Mouse (Mus musculus): ENCODE results near the gene Gramd1a. TPM values are rescaled to one million over a fixed set of nuclear protein-coding genes. Genes with fewer than 3 reads are reported as not detected.
A peak's percentile ranks its signal among the peaks of the same experiment; 100 is the strongest.

The Gramd1a gene
- total and polyA plus RNA-seq, 2 experiments from 2014 or later = 178 to 244 TPM

GRCm38 (mm10) chr7:31130197-31130596 is 25.5 kb downstream of the Gramd1a start:
- H3K4me3 ChIP-seq (ENCODE audit: low read depth, low read length) = no peak overlapping the region
- TF ChIP-seq CTCF (IDR thresholded peaks at IDR 0.05; ENCODE audit: low read depth) = no peak
- no peaks in the 10 kb centered on the region for H3K9me3 ChIP-seq (ENCODE audit: low read length)
- H3K27ac ChIP-seq (ENCODE audit: low read depth, low read length) = no peak overlapping the region
- H3K4me2 ChIP-seq (ENCODE audit: low read depth) = no peak overlapping the region
- H3K4me1 ChIP-seq (ENCODE audit: insufficient read depth) = no peaks in the 10 kb centered on the region
- no peaks in the 10 kb centered on the region; the same call in 1 of the 2 replicates for H3K27me3 ChIP-seq (ENCODE audit: insufficient read depth, low read length)
- H3K9ac ChIP-seq = no peak overlapping the region
- no peak for DNase-seq
- 93% methylated on average over 7 of the region's 7 CpGs for WGBS
- ATAC-seq = no peak
- H3K36me3 ChIP-seq (ENCODE audit: insufficient read depth) = peaks cover 67% of the 10 kb centered on the region

- Histone ChIP-seq H3K4me3 (ENCODE audit: low read depth, low read length) (no peak overlapping the region), H3K4me1 (ENCODE audit: insufficient read depth) (no peaks in the 10 kb centered on the region), H3K4me2 (ENCODE audit: low read depth) (no peak overlapping the region), H3K27ac (ENCODE audit: low read depth, low read length) (no peak overlapping the region), H3K9ac (no peak overlapping the region), H3K9me3 (ENCODE audit: low read length) (no peaks in the 10 kb centered on the region), H3K27me3 (ENCODE audit: insufficient read depth, low read length) (no peaks in the 10 kb centered on the region; the same call in 1 of the 2 replicates), H3K36me3 (ENCODE audit: insufficient read depth) (peaks cover 47% of the 10 kb centered on the region)
- TF ChIP-seq CTCF (IDR thresholded peaks at IDR 0.05; ENCODE audit: low read depth) = no peak
- WGBS = 71% methylated on average over 9 of the region's 9 CpGs
- ATAC-seq (no peak), DNase-seq (no peak)
Observed at GRCm38 (mm10) chr7:31128157-31128705, 27.5 kb downstream of the Gramd1a start.

DNA sequence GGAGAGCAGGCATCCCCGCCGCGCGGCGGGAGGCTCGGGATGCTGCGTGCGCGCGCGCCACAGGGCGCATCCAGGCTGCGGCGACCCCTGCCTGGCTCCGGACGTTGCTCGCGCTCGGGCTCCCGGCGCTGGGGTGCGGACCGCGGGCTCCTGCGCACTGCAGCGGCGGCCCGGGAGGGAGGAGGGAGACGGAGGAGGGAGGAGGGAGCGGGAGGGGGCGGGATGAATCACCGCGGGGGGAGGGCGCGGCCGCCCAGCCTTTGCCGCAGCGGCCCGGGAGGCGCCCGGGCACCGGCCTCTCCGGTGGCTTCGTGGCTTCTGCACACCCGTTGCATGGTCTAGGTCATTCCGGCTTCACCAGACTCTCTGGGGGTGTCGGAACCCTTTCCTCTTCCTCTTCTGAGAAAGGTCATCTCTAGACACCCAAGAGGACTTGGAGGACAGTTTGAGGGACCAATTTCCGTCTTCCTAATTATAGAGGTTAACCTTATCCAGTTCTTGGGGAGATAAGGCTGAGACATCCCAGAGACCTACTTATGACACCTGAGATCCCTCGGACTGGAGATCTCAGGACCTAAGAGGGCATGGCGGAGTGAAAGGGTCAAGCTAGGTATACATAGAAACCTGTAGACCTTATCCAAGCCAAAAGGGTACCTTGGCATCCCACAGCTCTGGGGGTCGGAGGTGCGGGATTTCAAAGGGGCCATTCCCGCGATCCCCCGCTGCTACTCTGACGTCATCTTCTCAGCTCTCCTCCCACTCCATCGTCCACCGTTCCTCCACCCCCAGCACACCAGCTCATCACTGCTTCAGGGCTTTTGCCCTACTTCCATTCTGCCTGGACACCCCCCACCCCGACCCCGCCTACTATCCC is 28.6 kb downstream of the Gramd1a start, which contains the start of gene Scn1b:
Gene Scn1b (minus strand): TSS at position 153 of the 874 bp plus-strand sequence.
- peak within 1 kb of the TSS; percentile 65 for H3K4me3 ChIP-seq (ENCODE audit: low read depth, low read length)
- H3K9me3 ChIP-seq (ENCODE audit: low read length) = no peaks in the 10 kb centered on the region
- H3K9ac ChIP-seq = peak within 1 kb of the TSS; percentile 63
- WGBS = 1% methylated on average over 58 of the region's 60 CpGs
- H3K27ac ChIP-seq (ENCODE audit: low read depth, low read length) = peak within 1 kb of the TSS; percentile 62
- DNase-seq (peak; percentile 63), ATAC-seq (peak; percentile 63)
- H3K4me1 ChIP-seq (ENCODE audit: insufficient read depth) = no peaks in the 10 kb centered on the region
- peak within 1 kb of the TSS; percentile 90 for H3K4me2 ChIP-seq (ENCODE audit: low read depth)
- H3K27me3 ChIP-seq (ENCODE audit: insufficient read depth, low read length) = no peaks in the 10 kb centered on the region; the same call in 1 of the 2 replicates
- H3K36me3 ChIP-seq (ENCODE audit: insufficient read depth) = peaks cover 36% of the 10 kb centered on the region
- TF ChIP-seq CTCF (IDR thresholded peaks at IDR 0.05; ENCODE audit: low read depth) = no peak

DNA sequence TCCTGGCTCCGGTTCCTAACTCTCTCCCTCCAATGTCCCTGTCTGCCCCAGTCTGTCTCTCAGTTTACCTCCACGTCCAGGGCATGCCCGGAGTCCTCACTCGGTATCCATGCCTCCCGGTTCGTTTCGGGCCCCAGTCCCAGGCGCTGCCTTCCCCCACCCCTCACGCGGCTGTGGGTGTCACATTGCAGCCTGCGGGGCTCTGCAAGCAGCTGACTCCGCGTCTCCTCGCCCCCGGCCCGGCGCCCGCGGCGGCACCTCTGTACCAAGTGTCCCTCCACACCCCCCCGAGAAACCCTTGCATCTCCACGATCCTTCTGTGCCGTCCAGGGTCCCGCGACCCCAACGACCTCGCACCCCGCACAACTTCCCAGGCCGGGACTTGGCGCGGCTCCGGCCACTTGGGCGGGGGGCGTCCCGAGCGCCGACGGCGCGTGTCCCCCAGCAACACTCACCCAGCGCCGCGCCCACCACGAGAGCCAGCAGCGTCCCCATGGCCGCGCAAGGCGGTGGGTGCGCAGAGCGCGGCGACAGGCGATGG is 29.4 kb downstream of the Gramd1a start:
- WGBS = 3% methylated on average over 53 of the region's 53 CpGs
- H3K36me3 ChIP-seq (ENCODE audit: insufficient read depth) = peaks cover 28% of the 10 kb centered on the region
- H3K4me2 ChIP-seq (ENCODE audit: low read depth) = peak overlapping the region; percentile 90
- peak overlapping the region; percentile 65 for H3K4me3 ChIP-seq (ENCODE audit: low read depth, low read length)
- no peaks in the 10 kb centered on the region for H3K9me3 ChIP-seq (ENCODE audit: low read length)
- H3K4me1 ChIP-seq (ENCODE audit: insufficient read depth) = no peaks in the 10 kb centered on the region
- ATAC-seq (peak; percentile 32), DNase-seq (peak; percentile 41)
- 0 out of 2 replicates have a peak overlapping the region, but pooled peaks have one; percentile 62 for H3K27ac ChIP-seq (ENCODE audit: low read depth, low read length)
- TF ChIP-seq CTCF (IDR thresholded peaks at IDR 0.05; ENCODE audit: low read depth) = no peak
- H3K27me3 ChIP-seq (ENCODE audit: insufficient read depth, low read length) = no peaks in the 10 kb centered on the region; the same call in 1 of the 2 replicates
- H3K9ac ChIP-seq = peak overlapping the region; percentile 63

DNA sequence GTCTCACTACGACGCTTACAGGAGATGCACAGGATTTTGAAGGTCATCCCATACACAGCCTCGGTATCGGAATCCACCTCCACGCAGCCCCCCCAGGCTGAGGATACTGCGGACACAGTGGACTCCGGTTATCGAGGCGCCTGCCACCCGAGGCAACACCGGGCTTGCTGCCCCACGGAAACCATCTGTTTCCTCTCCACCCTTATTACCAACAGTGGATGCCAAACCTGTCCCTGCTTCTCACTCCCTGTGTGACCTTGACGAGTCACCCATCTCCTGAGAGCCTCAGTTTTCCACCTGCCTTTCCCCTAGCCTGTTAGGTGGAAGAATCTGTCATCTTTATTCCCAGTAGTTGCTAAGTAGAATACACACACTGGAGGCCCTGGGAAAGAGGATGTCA is 30.6 kb downstream of the Gramd1a start:
- Histone ChIP-seq H3K9me3 (ENCODE audit: low read length) (no peaks in the 10 kb centered on the region), H3K4me2 (ENCODE audit: low read depth) (no peak overlapping the region), H3K4me1 (ENCODE audit: insufficient read depth) (no peaks in the 10 kb centered on the region), H3K27me3 (ENCODE audit: insufficient read depth, low read length) (no peaks in the 10 kb centered on the region; the same call in 1 of the 2 replicates), H3K36me3 (ENCODE audit: insufficient read depth) (peaks cover 17% of the 10 kb centered on the region), H3K27ac (ENCODE audit: low read depth, low read length) (no peak overlapping the region), H3K4me3 (ENCODE audit: low read depth, low read length) (no peak overlapping the region), H3K9ac (no peak overlapping the region)
- 89% methylated on average over 13 of the region's 13 CpGs for WGBS
- DNase-seq = no peak
- no peak for ATAC-seq
- no peak for TF ChIP-seq CTCF (IDR thresholded peaks at IDR 0.05; ENCODE audit: low read depth)

- Histone ChIP-seq H3K27ac (ENCODE audit: low read depth, low read length) (no peak overlapping the region), H3K4me3 (ENCODE audit: low read depth, low read length) (no peak overlapping the region), H3K4me2 (ENCODE audit: low read depth) (no peak overlapping the region), H3K27me3 (ENCODE audit: insufficient read depth, low read length) (no peaks in the 10 kb centered on the region; the same call in 1 of the 2 replicates), H3K9ac (no peak overlapping the region), H3K9me3 (ENCODE audit: low read length) (no peaks in the 10 kb centered on the region), H3K4me1 (ENCODE audit: insufficient read depth) (no peaks in the 10 kb centered on the region), H3K36me3 (ENCODE audit: insufficient read depth) (peaks cover 10% of the 10 kb centered on the region)
- no peak for TF ChIP-seq CTCF (IDR thresholded peaks at IDR 0.05; ENCODE audit: low read depth)
- 87% methylated on average over 5 of the region's 5 CpGs for WGBS
- no peak for ATAC-seq
- no peak for DNase-seq
Observed at GRCm38 (mm10) chr7:31124381-31124780, 31.3 kb downstream of the Gramd1a start.

All from forebrain, postnatal 0 days (tissue).